Mouse (Mus musculus): ENCODE results near the gene Tcf7l1. TPM values are rescaled to one million over a fixed set of nuclear protein-coding genes. Genes with fewer than 3 reads are reported as not detected.
A peak's percentile ranks its signal among the peaks of the same experiment; 100 is the strongest.

Gene Tcf7l1
- polyA plus RNA-seq, 1 experiment from 2014 or later, result 6.2 TPM

DNA sequence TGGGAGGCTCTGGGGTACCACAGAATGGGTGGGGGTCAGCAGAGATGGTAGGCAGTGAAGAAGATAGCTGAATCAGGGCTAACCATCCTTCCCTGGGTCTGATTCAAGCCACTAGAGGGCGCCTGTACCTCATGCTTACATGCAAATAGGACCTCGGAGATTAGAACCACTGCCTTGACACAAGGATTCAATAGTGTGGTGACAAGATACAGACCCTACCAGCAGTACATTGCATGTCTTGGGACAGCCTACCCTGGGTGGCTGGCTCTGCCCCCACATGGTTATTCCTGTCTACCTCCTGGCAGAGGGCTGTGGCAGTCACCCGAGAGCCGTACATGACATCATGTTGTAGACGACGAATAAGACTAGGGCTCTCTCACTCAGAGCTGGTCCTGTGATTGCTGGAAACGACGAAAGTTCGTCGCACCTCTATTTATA lies 141.7 kb downstream of the Tcf7l1 start:
- no peaks in the 10 kb centered on the region for H3K9me3 ChIP-seq
- no peaks in the 10 kb centered on the region for H3K36me3 ChIP-seq
- no peak overlapping the region for H3K27ac ChIP-seq (replicated peaks)
- peak; percentile 57 for ATAC-seq (replicated peaks)
- no peak overlapping the region for H3K4me2 ChIP-seq (replicated peaks)
- no peak overlapping the region for H3K4me3 ChIP-seq
- WGBS, result 47% methylated on average over 10 of the region's 10 CpGs
- H3K27me3 ChIP-seq, result no peaks in the 10 kb centered on the region
- no peaks in the 10 kb centered on the region for H3K4me1 ChIP-seq
- no peak overlapping the region for H3K9ac ChIP-seq (replicated peaks)

GRCm38 (mm10) chr6:72645364-72645763 lies 143.7 kb downstream of the Tcf7l1 start:
- Histone ChIP-seq H3K4me3 (no peak overlapping the region), H3K9me3 (no peaks in the 10 kb centered on the region), H3K9ac (replicated peaks) (no peak overlapping the region), H3K27ac (replicated peaks) (no peak overlapping the region), H3K27me3 (no peaks in the 10 kb centered on the region), H3K36me3 (no peaks in the 10 kb centered on the region), H3K4me1 (no peaks in the 10 kb centered on the region), H3K4me2 (replicated peaks) (no peak overlapping the region)
- ATAC-seq (replicated peaks), result peak; percentile 81
- 21% methylated on average over 7 of the region's 7 CpGs for WGBS

- Histone ChIP-seq H3K9ac (replicated peaks) (no peak overlapping the region), H3K36me3 (no peaks in the 10 kb centered on the region), H3K9me3 (no peaks in the 10 kb centered on the region), H3K27me3 (no peaks in the 10 kb centered on the region), H3K27ac (replicated peaks) (no peak overlapping the region), H3K4me1 (no peaks in the 10 kb centered on the region), H3K4me3 (no peak overlapping the region), H3K4me2 (replicated peaks) (no peak overlapping the region)
- no peak for ATAC-seq (replicated peaks)
- 51% methylated on average over 4 of the region's 4 CpGs for WGBS
These were observed 144.5 kb downstream of the Tcf7l1 start for GRCm38 (mm10) chr6:72644576-72644975.

GRCm38 (mm10) chr6:72641218-72641954 lies 147.7 kb downstream of the Tcf7l1 start:
- H3K27ac ChIP-seq (replicated peaks), result no peak overlapping the region
- H3K36me3 ChIP-seq, result no peaks in the 10 kb centered on the region
- no peak overlapping the region for H3K9ac ChIP-seq (replicated peaks)
- no peaks in the 10 kb centered on the region for H3K9me3 ChIP-seq
- H3K27me3 ChIP-seq, result no peaks in the 10 kb centered on the region
- no peaks in the 10 kb centered on the region for H3K4me1 ChIP-seq
- 88% methylated on average over 18 of the region's 18 CpGs for WGBS
- H3K4me2 ChIP-seq (replicated peaks), result no peak overlapping the region
- no peak overlapping the region for H3K4me3 ChIP-seq
- no peak for ATAC-seq (replicated peaks)

- Histone ChIP-seq H3K4me3 (no peak overlapping the region), H3K36me3 (no peaks in the 10 kb centered on the region), H3K27ac (replicated peaks) (no peak overlapping the region), H3K4me1 (0 out of 2 replicates have a peak, but pooled peaks cover 3% of the 10 kb centered on the region), H3K9ac (replicated peaks) (no peak overlapping the region), H3K4me2 (replicated peaks) (no peak overlapping the region), H3K27me3 (no peaks in the 10 kb centered on the region), H3K9me3 (no peaks in the 10 kb centered on the region)
- 92% methylated on average over 3 of the region's 3 CpGs for WGBS
- no peak for ATAC-seq (replicated peaks)
These were observed 152.1 kb downstream of the Tcf7l1 start for GRCm38 (mm10) chr6:72636940-72637339.

DNA sequence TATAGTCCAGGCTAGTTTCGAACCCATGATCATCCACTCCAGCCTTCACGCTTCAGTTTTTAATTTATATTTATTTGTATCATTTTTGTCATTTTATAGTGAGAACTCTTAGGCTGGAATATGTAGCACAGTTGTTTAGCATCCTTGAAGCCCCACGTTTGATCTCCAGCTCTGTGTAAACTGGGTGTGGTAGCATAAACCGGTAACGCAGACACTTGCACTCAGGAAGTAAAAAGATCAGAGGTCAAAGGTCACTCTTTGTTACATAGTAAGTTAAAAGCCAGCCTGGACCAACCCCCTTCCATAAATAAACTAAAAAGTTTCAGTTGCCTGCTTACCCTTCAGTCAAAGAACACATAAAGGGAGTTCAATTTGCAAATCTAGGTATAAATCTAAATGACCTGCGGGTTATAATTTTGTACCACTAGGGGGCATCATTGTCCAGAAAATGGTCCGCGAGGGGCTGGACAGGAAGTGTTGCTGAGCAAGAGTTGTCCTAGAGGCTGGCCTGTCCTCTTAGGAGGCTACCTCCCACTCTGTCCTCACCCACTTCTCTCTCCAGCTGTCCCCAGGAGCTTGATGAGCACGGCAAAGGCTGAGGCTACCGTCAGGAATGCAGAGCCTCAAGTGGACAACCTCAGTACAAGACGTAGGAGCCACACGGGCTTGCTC lies 153.2 kb downstream of the Tcf7l1 start:
- Histone ChIP-seq H3K4me1 (0 out of 2 replicates have a peak, but pooled peaks cover 3% of the 10 kb centered on the region), H3K4me3 (no peak overlapping the region), H3K9ac (replicated peaks) (no peak overlapping the region), H3K4me2 (replicated peaks) (no peak overlapping the region), H3K27ac (replicated peaks) (no peak overlapping the region), H3K9me3 (no peaks in the 10 kb centered on the region), H3K36me3 (no peaks in the 10 kb centered on the region), H3K27me3 (no peaks in the 10 kb centered on the region)
- WGBS, result 53% methylated on average over 12 of the region's 12 CpGs
- ATAC-seq (replicated peaks), result peak; percentile 73

- no peak overlapping the region for H3K27ac ChIP-seq (replicated peaks)
- H3K9ac ChIP-seq (replicated peaks), result no peak overlapping the region
- H3K9me3 ChIP-seq, result no peaks in the 10 kb centered on the region
- H3K27me3 ChIP-seq, result no peaks in the 10 kb centered on the region
- no peaks in the 10 kb centered on the region for H3K36me3 ChIP-seq
- no peak overlapping the region for H3K4me2 ChIP-seq (replicated peaks)
- 0 out of 2 replicates have a peak, but pooled peaks cover 3% of the 10 kb centered on the region for H3K4me1 ChIP-seq
- WGBS, result 87% methylated on average over 10 of the region's 10 CpGs
- ATAC-seq (replicated peaks), result no peak
- H3K4me3 ChIP-seq, result no peak overlapping the region
These were observed 154.7 kb downstream of the Tcf7l1 start for GRCm38 (mm10) chr6:72634311-72634710.

- no peak for ATAC-seq (replicated peaks)
- H3K27ac ChIP-seq (replicated peaks), result no peak overlapping the region
- H3K4me2 ChIP-seq (replicated peaks), result no peak overlapping the region
- no peak overlapping the region for H3K4me3 ChIP-seq
- 0 out of 2 replicates have a peak, but pooled peaks cover 3% of the 10 kb centered on the region for H3K4me1 ChIP-seq
- WGBS, result 75% methylated on average over 6 of the region's 6 CpGs
- H3K9me3 ChIP-seq, result no peaks in the 10 kb centered on the region
- H3K27me3 ChIP-seq, result no peaks in the 10 kb centered on the region
- no peak overlapping the region for H3K9ac ChIP-seq (replicated peaks)
- no peaks in the 10 kb centered on the region for H3K36me3 ChIP-seq
These were observed 157.4 kb downstream of the Tcf7l1 start for GRCm38 (mm10) chr6:72631700-72632099.

- no peaks in the 10 kb centered on the region for H3K9me3 ChIP-seq
- ATAC-seq (replicated peaks), result no peak
- H3K4me3 ChIP-seq, result no peak overlapping the region
- H3K27ac ChIP-seq (replicated peaks), result no peak overlapping the region
- H3K9ac ChIP-seq (replicated peaks), result no peak overlapping the region
- H3K36me3 ChIP-seq, result no peaks in the 10 kb centered on the region
- 97% methylated on average over 14 of the region's 14 CpGs for WGBS
- no peaks in the 10 kb centered on the region for H3K27me3 ChIP-seq
- H3K4me1 ChIP-seq, result no peaks in the 10 kb centered on the region
- no peak overlapping the region for H3K4me2 ChIP-seq (replicated peaks)
These were observed 158.1 kb downstream of the Tcf7l1 start for GRCm38 (mm10) chr6:72630961-72631360.

DNA sequence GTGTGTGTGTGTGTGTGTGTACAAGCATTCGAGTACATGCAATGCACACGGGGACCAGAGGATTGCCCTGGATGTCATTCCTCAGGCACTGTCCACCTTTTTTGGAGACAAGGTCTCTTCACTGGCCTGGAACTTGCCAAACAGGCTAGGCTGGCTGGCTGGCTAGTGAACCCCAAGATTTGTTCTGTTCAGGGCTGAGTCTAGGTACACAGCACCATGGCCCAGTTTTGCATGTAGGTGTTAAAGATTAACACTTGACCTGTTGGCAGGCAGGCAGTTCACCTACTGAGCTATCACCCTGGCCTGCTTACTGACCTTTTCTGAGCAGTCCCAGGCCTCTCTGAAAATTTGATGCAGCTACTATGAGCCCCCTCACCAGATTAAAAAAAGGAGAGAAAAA lies 158.7 kb downstream of the Tcf7l1 start:
- 100% methylated on average over 2 of the region's 2 CpGs for WGBS
- Histone ChIP-seq H3K27me3 (no peaks in the 10 kb centered on the region), H3K36me3 (no peaks in the 10 kb centered on the region), H3K4me2 (replicated peaks) (no peak overlapping the region), H3K4me1 (no peaks in the 10 kb centered on the region), H3K9ac (replicated peaks) (no peak overlapping the region), H3K9me3 (no peaks in the 10 kb centered on the region), H3K4me3 (no peak overlapping the region), H3K27ac (replicated peaks) (no peak overlapping the region)
- ATAC-seq (replicated peaks), result no peak

GRCm38 (mm10) chr6:72627276-72627675 lies 161.8 kb downstream of the Tcf7l1 start:
- WGBS, result 86% methylated on average over 16 of the region's 16 CpGs
- H3K9ac ChIP-seq (replicated peaks), result no peak overlapping the region

GRCm38 (mm10) chr6:72626391-72626790 lies 162.7 kb downstream of the Tcf7l1 start:
- H3K36me3 ChIP-seq, result no peaks in the 10 kb centered on the region
- no peak overlapping the region for H3K4me2 ChIP-seq (replicated peaks)
- WGBS, result 86% methylated on average over 7 of the region's 7 CpGs
- no peak for ATAC-seq (replicated peaks)
- no peaks in the 10 kb centered on the region for H3K4me1 ChIP-seq
- H3K4me3 ChIP-seq, result no peak overlapping the region
- H3K27ac ChIP-seq (replicated peaks), result no peak overlapping the region
- H3K9me3 ChIP-seq, result no peaks in the 10 kb centered on the region
- H3K27me3 ChIP-seq, result no peaks in the 10 kb centered on the region
- H3K9ac ChIP-seq (replicated peaks), result no peak overlapping the region

More at GRCm38 (mm10) chr6:72627276-72627675, 161.8 kb downstream of the Tcf7l1 start:
- Histone ChIP-seq H3K4me3 (no peak overlapping the region), H3K27me3 (no peaks in the 10 kb centered on the region), H3K4me2 (replicated peaks) (no peak overlapping the region), H3K27ac (replicated peaks) (no peak overlapping the region), H3K36me3 (no peaks in the 10 kb centered on the region), H3K9me3 (no peaks in the 10 kb centered on the region), H3K4me1 (no peaks in the 10 kb centered on the region)
- ATAC-seq (replicated peaks), result no peak
